Mouse (Mus musculus): Measurements from ENCODE around the gene Inka2. TPM values are rescaled to one million over a fixed set of nuclear protein-coding genes. Genes with fewer than 3 reads are reported as not detected.

Inka2 gene
- total RNA-seq, 2 experiments from 2014 or later = 34.0 to 39.1 TPM

DNA sequence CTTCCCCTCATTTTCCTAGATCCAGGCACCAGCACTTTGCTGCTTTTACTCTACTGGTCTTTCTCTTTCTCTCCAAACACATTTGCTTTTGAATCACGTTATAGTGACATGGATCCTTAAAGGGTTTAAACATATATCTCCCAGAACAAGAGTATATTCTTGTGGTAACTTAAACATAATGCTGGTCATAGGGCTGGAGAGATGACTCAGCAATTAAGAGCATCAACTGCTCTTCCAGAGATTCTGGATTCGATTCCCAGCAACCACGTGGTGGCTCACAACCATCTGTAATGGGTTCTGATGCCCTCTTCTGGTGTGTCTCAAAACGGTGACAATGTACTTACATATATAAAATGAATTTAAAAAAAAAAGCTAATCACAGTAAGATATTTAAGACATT lies 28.0 kb downstream of the Inka2 start:
- no peak for DNase-seq

DNA sequence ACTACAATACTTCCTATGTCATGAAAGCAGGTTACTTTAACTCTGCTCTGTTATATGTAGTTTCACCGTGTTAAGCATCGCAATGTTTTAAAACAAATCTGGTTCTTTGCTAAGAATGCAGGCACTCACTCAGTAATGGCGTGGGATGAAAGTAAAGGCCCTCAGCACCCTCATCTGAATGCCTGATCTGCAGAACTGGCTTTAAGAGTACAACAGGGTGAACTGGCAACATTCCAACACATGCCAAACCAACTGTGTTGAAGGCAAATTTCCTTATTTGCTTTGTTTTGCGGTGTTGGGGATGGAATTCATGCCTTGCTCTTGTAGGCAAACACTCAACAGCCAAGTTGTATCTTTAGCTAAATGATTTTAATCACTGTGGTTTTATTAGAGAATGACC lies 29.1 kb downstream of the Inka2 start:
- no peak for DNase-seq

DNA sequence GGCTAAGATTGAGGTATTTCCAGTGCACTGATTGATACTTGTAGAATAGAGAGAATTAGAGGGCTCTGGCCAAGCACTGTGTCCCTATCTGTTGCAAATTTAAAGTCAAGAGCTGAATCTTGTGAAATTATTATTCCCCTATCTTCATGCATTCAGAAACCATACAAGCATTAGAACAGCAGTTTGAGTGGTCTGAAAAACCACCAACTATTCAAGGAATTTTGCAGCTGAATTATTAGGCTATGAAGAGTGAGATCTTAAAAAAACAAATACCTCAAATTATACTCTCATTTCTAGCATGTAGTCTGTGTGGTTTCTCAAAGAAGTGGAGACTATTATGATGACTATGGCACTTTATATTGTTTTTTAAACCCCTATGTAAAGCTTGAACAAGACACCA lies 30.9 kb downstream of the Inka2 start:
- DNase-seq = no peak

DNA sequence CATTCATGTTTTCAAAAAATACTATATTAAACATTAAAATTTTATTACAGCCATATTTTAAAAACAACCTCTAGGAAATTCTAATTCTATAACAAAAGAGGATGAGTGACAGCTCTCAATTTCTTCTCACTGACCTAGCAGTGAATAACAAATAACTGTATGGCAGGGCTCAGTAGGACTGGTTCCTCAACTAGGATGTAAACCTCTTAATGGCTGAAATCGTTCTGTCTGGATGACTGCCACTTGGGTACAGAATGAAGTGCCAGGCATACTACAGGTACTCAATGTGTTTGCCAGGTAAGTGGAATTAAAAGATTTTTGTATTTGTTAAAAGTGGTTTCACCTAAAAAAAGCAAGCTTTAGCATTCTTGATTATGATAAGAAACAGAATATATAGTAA lies 31.7 kb downstream of the Inka2 start:
- DNase-seq = no peak

DNA sequence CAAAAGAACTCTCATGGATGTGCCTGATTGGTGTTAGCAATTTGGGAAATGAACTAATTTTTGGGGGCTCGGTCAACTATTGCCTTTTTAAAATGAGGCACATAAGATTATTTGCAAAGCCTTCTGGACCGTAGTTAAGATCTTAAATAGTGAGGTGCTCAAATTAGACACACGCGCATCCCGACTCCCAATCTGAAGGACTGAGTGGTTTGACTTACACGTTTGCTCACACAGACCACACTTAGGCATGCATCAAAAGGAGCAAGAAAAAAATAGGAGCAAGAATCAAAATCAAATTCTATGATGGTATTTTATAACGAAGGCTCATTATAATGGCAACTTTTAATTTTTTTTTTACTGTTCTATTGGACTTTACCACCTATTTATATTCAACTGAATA lies 32.7 kb downstream of the Inka2 start:
- DNase-seq = no peak

DNA sequence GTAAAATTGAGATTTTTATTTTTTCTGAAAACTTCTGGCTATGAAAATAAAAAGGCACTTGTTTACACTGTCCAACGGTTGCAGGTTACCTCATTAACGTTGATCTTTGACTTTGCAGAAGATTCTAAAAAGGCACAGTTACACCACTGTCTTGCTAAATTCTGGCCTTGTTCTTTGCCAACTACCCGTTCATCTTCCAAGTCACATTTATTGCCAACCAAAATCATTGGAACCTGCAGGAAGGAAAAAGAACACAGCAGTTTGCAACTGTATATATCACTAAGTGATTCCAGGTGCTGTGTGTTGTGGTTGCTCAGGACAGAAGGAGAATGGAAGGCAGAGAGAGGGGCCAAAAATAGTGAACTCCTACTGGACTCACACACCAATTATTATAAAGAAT lies 33.3 kb downstream of the Inka2 start:
- DNase-seq = no peak

DNA sequence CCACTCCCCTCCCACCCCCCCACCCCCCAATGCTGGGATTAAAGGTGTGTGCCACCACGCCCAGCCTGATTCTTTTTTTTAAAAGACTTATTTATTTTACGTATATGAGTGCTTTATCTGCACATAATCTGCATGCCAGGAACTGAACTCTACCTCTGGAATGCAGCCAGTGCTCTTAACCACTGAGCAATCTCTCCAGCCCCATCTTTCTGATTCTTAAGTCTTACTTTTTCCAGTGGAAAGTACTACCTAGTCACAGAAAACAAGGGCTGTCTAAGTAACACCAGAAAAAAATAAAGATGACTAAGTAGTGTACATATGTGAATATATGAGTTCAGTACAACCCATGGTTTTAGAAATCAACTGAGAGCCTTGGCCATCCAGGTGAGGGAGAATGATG lies 42.1 kb downstream of the Inka2 start:
- no peak for DNase-seq

DNA sequence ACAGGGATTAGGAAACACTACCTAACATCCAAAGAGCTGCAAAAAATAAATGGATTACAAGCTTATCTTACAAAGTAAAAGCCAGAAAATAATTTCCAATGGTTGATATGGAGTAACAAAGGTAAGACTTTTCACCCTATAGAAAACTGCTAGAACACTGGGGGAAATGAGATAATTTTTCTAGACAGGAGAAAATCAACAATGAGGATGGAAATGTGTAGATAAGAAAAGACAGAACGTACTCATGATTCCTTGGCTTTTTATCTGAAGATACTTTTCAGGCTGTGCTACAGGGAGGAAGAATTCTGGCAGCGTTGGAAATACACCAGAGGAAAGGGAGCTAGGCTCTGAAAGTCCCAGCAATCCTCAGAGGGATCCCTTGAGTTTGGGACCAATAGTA lies 46.4 kb downstream of the Inka2 start:
- no peak for DNase-seq

DNA sequence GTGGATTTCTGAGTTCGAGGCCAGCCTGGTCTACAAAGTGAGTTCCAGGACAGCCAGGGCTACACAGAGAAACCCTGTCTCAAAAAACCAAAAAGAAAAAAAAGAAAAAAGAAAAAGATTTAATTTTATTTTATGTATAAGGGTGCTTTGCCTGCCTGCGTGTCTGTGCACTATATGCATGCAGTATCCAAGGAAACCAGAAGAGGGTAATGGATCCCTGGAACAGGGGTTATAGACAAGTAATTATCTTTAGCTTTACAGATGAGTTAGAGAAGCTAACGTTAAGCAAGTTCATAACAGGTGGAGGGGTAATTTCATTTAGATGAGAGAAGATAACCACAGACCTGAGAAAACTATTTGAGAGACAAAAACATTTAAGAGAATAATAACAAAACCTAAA lies 49.8 kb downstream of the Inka2 start:
- DNase-seq = no peak

DNA sequence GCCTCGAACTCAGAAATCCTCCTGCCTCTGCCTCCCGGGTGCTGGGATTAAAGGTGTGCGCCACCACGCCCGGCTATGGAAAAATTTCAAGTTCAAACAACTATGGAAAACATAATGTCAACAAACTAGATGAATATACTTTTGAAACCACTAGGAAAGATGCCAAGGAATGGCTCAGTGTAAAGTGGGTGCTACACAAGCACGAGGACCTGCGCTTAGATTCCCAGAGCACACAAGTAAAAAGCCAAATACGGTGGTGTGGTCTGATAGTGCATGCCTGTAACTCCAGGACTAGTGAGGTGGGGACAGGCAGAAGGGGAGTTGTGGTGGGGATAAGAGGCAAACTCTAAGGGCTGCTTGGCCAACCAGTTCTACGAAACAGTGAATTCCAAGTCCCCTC lies 50.7 kb downstream of the Inka2 start:
- DNase-seq = no peak

DNA sequence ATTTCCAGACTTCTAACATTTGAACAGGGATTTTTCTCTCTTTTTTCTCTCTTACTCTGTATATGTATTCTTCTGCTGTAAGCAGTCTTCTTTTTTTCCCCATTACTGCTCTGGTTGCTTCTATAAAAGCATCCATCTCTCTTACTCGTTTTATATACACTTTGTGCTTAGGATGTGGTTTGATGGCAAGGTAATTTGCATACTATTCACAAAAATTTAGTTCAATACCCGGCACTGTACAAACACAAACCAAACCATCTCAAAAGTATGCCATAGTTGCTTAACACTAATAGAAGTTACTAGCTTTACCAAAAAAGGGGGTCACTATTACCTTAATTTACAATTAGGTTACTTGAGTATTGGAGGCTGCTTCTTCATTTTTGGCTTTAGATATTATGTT lies 52.1 kb downstream of the Inka2 start:
- DNase-seq = no peak

DNA sequence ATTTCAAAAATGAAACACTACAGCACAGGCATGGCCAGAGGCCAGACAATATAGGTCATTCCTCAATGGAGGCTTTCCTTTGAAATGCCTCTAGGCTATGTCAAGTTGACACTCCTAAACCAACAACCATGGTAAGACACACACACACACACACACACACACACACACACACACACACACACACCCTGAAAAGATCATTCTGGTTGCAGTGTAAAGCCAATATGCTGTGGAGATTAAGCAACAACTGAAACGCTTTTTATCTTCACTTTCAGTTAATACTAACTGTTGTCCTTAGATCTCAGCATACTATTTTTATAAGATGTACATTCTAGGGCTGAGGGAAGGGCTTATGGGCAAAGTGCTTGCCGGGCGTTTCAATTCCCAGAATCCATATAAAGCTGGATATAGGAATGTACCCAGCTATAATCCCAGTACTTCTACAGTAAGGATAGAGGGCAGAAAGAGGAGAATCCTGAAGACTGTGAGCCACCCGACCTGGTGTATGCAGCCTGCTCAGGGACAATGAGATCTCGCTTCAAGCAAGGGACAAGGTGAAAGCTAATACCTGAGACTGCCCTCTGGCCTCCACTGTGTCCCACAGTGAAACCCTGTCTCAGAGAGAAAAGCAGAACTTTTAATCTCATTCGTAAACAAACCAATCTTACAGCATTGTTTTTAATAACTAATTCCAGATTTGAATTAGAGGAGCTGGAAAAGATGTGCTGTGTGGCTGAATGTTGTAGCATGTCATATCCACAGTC lies 53.1 kb downstream of the Inka2 start:
- DNase-seq = no peak

DNA sequence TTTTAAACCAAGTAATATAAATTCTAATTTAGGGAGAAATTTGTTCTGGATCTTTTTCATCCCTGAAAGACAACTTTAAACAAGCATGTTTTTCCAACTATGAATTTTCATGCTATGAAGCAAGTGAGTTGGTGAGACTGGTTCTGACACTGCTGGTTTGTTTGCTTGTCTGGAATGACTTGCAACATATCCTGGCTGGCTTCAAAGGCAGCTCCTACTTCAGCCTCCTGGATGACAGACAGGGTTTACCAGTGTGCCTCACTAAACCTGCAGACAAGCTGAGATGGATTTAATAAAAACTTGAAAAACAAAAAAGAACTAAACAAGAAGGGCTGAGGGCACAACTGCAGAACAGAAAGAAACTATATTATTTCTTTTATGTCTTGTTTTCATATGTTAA lies 53.7 kb downstream of the Inka2 start:
- DNase-seq = no peak

DNA sequence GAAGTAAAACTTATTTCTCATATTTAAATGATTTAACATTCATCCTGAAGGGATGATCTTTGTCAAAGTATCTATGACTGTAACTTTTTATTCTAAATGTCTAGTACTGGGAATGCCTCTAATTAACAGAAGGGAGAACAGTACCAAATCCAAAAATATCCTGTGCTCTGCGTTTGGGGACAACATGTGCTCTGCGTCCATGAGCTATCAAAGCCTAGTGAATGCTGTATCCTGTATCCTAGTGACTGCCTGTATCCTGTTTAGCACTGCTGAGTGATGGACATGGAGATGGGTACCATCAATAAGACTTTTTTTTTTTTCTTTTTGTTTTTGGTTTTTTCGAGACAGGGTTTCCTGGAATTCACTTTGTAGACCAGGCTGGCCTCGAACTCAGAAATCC lies 54.3 kb downstream of the Inka2 start:
- DNase-seq = no peak

DNA sequence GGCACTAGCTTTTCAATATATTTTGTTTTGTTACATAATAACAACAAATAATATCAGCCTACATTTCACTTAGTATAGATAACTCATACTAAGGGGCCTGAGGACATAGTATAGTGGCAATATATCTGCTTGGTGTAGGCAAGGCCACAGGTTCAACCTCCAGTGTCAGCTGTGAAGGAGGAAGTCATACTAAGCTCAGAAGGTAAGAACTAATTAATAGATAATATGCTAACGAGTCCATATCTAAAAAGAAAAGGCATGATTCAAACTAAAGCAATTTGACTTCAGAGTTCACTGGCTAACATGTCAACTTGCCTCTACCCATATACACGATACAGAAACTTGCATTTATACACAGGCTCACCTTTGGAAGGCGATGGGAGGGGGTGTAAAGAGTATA lies 55.7 kb downstream of the Inka2 start:
- no peak for DNase-seq

DNA sequence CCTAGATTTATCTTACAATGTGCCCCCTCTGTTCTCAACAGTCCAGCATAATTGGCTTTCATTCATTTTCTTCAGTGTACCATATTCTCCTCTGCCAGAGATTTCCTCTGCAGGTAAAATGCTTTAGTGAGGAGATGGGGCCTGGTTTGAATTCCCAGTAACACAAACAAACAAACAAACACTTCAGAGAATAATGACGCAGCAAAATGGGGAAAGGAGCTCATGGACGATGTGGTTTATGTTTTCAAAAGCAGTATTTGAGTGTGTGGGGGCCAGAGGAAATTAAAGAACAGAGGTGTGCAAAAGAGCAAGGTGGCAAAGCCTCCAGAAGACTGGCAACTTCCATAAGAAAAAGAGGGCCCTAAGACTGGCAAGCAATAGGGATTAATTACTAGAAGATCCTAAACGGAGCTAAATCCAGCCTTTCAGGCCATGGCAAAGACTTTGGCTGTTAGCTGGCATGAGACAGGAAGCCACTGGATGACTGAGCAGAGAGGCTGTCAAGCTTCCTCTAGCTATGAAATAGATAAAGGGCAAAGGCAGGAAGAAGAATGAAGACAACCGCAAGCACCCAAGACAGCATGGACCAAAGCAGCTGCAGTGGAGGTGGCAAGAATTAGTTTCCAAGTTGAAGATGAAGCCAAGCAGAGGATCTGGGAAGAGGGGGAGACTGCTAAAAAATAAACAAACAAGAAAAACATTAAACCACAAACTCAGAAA lies 58.9 kb downstream of the Inka2 start:
- DNase-seq = no peak

DNA sequence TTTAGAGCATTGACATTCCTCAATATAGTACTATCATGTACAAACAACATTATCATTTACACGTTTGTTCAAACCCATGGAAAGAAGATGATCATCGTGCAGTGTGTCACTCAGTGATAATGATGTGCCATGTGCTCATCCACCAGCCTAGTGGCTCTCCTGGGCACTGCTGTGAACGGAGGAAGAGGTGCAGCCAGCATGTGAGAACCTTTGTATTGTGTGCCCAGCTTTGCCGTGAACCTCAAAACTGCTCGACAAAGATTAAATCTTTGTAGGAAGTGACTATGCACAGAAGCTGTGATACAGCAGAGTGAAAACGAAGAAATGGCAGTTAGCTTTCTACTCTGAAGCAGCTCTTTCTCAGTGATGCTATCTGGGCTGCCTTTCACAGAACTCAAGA lies 64.1 kb downstream of the Inka2 start:
- no peak for DNase-seq

DNA sequence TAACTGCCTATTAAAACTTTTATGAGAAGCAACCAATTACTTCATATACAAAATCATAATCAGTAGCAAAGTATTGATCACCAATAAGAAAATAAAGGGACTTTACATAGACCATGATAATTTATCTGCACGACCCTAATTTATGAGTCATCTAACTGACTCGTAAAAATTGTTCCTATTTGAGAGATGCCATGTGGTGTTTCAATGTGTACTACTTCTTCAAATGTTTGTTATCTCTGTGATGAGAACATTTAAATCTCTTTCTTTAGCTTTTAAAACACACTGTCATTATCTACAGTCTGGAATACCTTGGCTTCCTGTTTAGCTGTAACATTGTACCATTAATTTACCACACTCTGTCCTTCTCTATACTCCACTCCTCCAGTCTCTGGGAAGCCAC lies 65.0 kb downstream of the Inka2 start:
- no peak for DNase-seq

Other genes starting within 250 kb of the Inka2 start
- gene Ddx20, start 17.0 kb upstream of the Inka2 start, total RNA-seq (2021) = 10 to 100 TPM; 15.6 to 16.9 TPM
- gene Rap1a, start 96.7 kb downstream of the Inka2 start, total RNA-seq (2021) = 100 to 1,000 TPM; 131 to 134 TPM
- not detected for gene Adora3, start 166.3 kb downstream of the Inka2 start, total RNA-seq (2021)
- under 1 TPM; 0.34 to 0.52 TPM for gene Tmigd3, start 166.3 kb downstream of the Inka2 start, total RNA-seq (2021)
- gene I830077J02Rik, start 228.1 kb downstream of the Inka2 start, total RNA-seq (2021) = 1 to 10 TPM in 1 of 2 experiments, under 1 TPM in 1; 0.69 to 1.4 TPM